Mouse (Mus musculus): ENCODE results near the gene Syf2.

Syf2 gene

GRCm38 (mm10) chr4:134923258-134924018 lies 7.3 kb upstream of the Syf2 start, which contains the start of gene Rsrp1:
Gene Rsrp1 (plus strand): TSS chr4:134923592.
- peak; percentile 92 to 97 for DNase-seq (ENCODE audit: low spot score in 2 of 2)

GRCm38 (mm10) chr4:134924019-134924741 lies 6.5 kb upstream of the Syf2 start:
- DNase-seq (ENCODE audit: low spot score in 2 of 2) = peak; percentile 60 to 80

GRCm38 (mm10) chr4:134925206-134925605 lies 5.5 kb upstream of the Syf2 start:
- no peak for DNase-seq (ENCODE audit: low spot score in 2 of 2)

GRCm38 (mm10) chr4:134927815-134928463 lies 2.8 kb upstream of the Syf2 start:
- no peak for DNase-seq (ENCODE audit: low spot score in 2 of 2)

- DNase-seq (ENCODE audit: low spot score in 2 of 2) = no peak
Observed at GRCm38 (mm10) chr4:134928464-134928836, 2.2 kb upstream of the Syf2 start.

GRCm38 (mm10) chr4:134929536-134929935 lies 1.2 kb upstream of the Syf2 start:
- DNase-seq (ENCODE audit: low spot score in 2 of 2) = no peak

- no peak for DNase-seq (ENCODE audit: low spot score in 2 of 2)
Observed at GRCm38 (mm10) chr4:134930190-134930589, 508 bp upstream of the Syf2 start.

GRCm38 (mm10) chr4:134937240-134938176 lies 6.8 kb downstream of the Syf2 start:
- no peak for DNase-seq (ENCODE audit: low spot score in 2 of 2)

GRCm38 (mm10) chr4:134939900-134940299 lies 9.2 kb downstream of the Syf2 start:
- DNase-seq (ENCODE audit: low spot score in 2 of 2) = no peak

- DNase-seq (ENCODE audit: low spot score in 2 of 2) = no peak
Observed at GRCm38 (mm10) chr4:134943758-134944538, 13.2 kb downstream of the Syf2 start.

GRCm38 (mm10) chr4:134946024-134946744 lies 15.5 kb downstream of the Syf2 start:
- DNase-seq (ENCODE audit: low spot score in 2 of 2) = peak in 1 of 2 experiments; percentile 48

GRCm38 (mm10) chr4:134950518-134951091 lies 19.9 kb downstream of the Syf2 start:
- peak; percentile 27 to 44 for DNase-seq (ENCODE audit: low spot score in 2 of 2)

- no peak for DNase-seq (ENCODE audit: low spot score in 2 of 2)
Observed at GRCm38 (mm10) chr4:134954461-134954860, 23.8 kb downstream of the Syf2 start.

GRCm38 (mm10) chr4:134955196-134955595 lies 24.5 kb downstream of the Syf2 start:
- no peak for DNase-seq (ENCODE audit: low spot score in 2 of 2)

GRCm38 (mm10) chr4:134955845-134956244 lies 25.1 kb downstream of the Syf2 start:
- DNase-seq (ENCODE audit: low spot score in 2 of 2) = no peak

- DNase-seq (ENCODE audit: low spot score in 2 of 2) = peak in 1 of 2 experiments; percentile 42
Observed at GRCm38 (mm10) chr4:134956328-134956727, 25.6 kb downstream of the Syf2 start.

- DNase-seq (ENCODE audit: low spot score in 2 of 2) = no peak
Observed at GRCm38 (mm10) chr4:134963021-134963776, 32.5 kb downstream of the Syf2 start.

GRCm38 (mm10) chr4:134967887-134968604 lies 37.3 kb downstream of the Syf2 start:
- DNase-seq (ENCODE audit: low spot score in 2 of 2) = no peak

All from urinary bladder, adult 18-20 months (tissue).